Mouse (Mus musculus) layer of hippocampus, adult 6 months (tissue): ENCODE measurements around the gene Edaradd. TPM values are rescaled to one million over a fixed set of nuclear protein-coding genes. Genes with fewer than 3 reads are reported as not detected.

Experiments used
- long read RNA-seq, 2 experiments: library from polyadenylated mRNA; unstranded; transcript quantifications; one replicate each; pipeline ENCODE4 v2.0.0; 2019 to 2020
- polyA plus RNA-seq: library from polyadenylated mRNA; unstranded; fragments of <200 nt; fragmentation: Nextera tagmentation; gene quantifications from 2 replicates; pipeline ENCODE4 v1.2.3, GENCODE M21; 2021

Edaradd gene
- polyA plus RNA-seq = 0.19 and 0.25 TPM in 2 replicates
- long read RNA-seq, experiment 1 = 0 reads
- long read RNA-seq, experiment 2, full-length matches to known transcripts = 1 of 1 reads
- long read RNA-seq, experiment 2, partial matches to known transcripts = 0 of 1 reads
- long read RNA-seq, experiment 2, other reads (novel, unspliced or antisense) = 0 of 1 reads

DNA sequence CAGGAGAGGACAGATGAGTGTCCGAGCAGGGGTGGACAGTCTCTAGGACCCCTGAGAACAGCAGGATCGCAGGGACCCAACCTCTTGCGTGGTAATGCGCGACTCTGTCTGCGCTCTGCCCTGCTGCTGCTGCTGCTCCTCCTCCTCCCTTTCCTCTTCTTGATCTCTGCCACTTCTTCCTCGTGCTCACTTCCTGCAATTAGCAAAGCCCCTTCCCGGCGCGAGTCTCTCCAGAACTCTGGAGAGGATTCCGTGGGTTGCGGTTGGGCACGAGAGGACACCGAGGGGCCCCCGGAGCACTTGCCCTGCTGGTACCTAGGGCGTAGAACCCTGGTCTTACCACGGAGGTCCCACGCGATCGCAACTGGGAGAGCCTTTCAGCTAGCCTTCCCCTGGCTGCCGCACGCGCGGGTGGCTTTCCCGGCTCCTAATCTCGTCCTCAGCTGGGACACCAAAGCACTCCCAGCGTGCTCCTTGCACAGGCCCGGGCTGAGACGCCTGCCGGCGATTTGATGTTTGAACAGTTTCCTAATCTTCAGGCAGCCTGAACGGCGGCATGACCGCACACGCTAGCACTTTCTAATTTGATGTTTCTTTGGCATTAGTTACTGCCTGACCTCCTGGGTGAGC, at the start of gene Edaradd:
TSS of gene Edaradd (minus strand) at position 484 of the 630 bp plus-strand sequence.

DNA sequence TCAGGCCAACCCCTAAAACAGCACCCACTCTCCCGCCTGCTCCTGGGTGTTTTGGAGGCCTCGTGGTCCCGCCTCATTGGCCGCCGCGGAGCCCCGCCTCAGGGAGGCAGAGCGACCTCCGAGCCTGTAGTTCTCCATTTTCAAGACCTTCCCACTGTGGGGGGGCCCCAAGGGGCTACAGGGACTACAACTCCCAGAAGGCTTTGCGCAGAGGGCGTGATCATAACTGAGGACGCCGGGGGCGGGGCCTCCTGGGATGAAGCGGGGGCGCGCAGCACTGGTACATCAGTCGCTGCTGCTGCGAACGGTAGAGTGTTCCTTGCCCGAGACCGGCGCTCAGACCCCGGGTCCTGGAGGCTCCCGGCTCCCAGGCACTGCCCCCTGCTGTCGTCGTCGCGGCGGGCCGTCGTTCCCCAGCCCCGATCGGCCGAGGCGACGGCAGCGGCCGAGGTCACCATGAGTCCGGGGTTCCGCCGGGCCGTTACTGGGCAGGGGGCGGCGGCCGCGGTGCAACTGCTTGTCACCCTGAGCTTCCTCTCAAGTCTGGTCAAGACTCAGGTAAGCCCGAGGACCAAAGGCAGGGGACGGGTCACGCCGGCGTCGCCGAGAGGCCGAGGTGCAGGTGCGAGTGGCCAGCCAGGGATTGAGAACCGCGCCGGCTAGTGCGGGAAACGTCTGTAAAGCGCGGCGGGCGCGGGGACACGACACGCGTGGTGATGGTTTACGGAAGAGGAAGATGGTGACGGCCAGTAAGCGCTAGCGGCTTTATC, 45.6 kb upstream of the Edaradd start, which contains the start of gene Ero1lb:
TSS of gene Ero1lb (plus strand) at position 254 of the 770 bp plus-strand sequence.

DNA sequence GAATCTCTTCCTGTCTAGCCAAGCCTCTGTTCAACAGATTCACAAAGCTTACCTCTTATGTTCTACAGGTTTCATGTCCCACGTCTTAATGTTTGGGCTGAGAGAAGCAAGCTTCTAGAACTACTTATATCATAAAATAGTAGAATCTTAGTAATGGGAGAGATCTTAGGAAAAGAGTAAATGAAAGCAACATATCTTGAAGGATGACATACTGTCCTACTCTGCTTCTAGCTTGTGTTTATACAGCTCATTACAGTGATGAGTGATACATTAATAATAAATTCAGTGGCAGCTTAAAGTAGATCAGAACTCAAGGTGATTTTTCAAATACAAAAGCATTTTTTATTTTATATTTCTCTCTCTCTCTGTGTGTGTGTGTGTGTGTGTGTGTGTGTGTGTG, 55.4 kb downstream of the Edaradd start, which contains the start of gene Lgals8:
TSS of gene Lgals8 (minus strand) at position 101 of the 400 bp plus-strand sequence.

Other genes with a start within 250 kb of the Edaradd start
- gene Actn2, start 179.7 kb downstream of the Edaradd start, polyA plus RNA-seq = 12.3 and 12.6 TPM in 2 replicates
- 7.9 and 10.5 TPM in 2 replicates for gene Heatr1, start 125.4 kb downstream of the Edaradd start, polyA plus RNA-seq
- gene Lgals8, start 55.5 kb downstream of the Edaradd start, polyA plus RNA-seq = 15.3 and 16.2 TPM in 2 replicates
- 5.6 and 7.5 TPM in 2 replicates for gene Ero1lb, start 45.4 kb upstream of the Edaradd start, polyA plus RNA-seq